23 mouse cellular contexts compared by ENCODE assay signal in the genomic region with DNA sequence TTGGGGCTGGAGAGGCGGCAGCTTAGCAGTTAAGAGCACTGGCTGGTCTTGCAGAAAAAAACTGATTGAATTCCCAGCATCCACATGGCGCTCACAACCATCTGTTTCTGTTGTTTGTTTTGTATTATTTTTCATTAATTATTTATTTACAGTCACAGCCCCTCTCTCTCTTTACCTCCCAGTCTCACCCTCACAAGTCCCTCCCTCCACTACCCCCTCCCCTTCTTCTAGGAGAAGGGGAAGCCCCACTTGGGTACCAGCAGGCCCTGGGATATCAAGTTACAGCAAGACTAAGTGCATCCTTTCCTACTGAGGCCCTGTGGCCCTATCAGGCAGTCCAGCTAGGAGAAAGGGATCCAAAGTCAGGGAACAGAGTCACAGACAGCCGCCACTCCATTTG. TPM values are rescaled to one million over a fixed set of nuclear protein-coding genes. Genes with fewer than 3 reads are reported as not detected.
DNase-seq lines count a peak whose midpoint lies in the region; ATAC-seq and TF ChIP-seq lines count a peak whose summit lies in the region.
"Had no signal": no experiment of that assay in that cellular context is flagged by ENCODE, and none has a peak within 500 bp of the region (broad histone marks: within the 10 kb centered on the region; RNA-seq: fewer than 3 reads in every experiment).

No protein-coding gene starts in this region.

- H3K27ac ChIP-seq in kidney, postnatal 0 days: no peak overlapping the region
- H3K27ac ChIP-seq: embryonic facial prominence, embryonic 12.5 days; hindbrain, embryonic 15.5 days; kidney, embryonic 15.5 days; limb, embryonic 13.5 days; liver, embryonic 13.5 days; lung, embryonic 15.5 days; macrophage; neural tube, embryonic 13.5 days had no signal

- H3K4me3 ChIP-seq in kidney, postnatal 0 days (replicated peaks; ENCODE audit: low read depth, low read length): no peak overlapping the region
- H3K4me3 ChIP-seq: embryonic facial prominence, embryonic 12.5 days; hindbrain, embryonic 15.5 days; kidney, embryonic 15.5 days; limb, embryonic 13.5 days; liver, embryonic 13.5 days; lung, embryonic 15.5 days; neural tube, embryonic 13.5 days had no signal

- H3K4me1 ChIP-seq in kidney, postnatal 0 days (replicated peaks; ENCODE audit: insufficient read depth, low read length): no peaks in the 10 kb centered on the region

- H3K9me3 ChIP-seq in kidney, postnatal 0 days (replicated peaks; ENCODE audit: low read length): no peaks in the 10 kb centered on the region
- H3K9me3 ChIP-seq: embryonic facial prominence, embryonic 12.5 days; hindbrain, embryonic 15.5 days; kidney, embryonic 15.5 days; limb, embryonic 13.5 days; liver, embryonic 13.5 days; lung, embryonic 15.5 days; neural tube, embryonic 13.5 days had no signal

- H3K36me3 ChIP-seq in kidney, postnatal 0 days (ENCODE audit: insufficient read depth, low read length): no peaks in the 10 kb centered on the region
- H3K36me3 ChIP-seq: embryonic facial prominence, embryonic 12.5 days; hindbrain, embryonic 15.5 days; kidney, embryonic 15.5 days; limb, embryonic 13.5 days; liver, embryonic 13.5 days; lung, embryonic 15.5 days; neural tube, embryonic 13.5 days had no signal

- no peak for TF ChIP-seq CTCF in kidney, postnatal 0 days (IDR thresholded peaks at IDR 0.05; ENCODE audit: low read depth)

- no peak for ATAC-seq in kidney, postnatal 0 days (replicated peaks; ENCODE audit: low FRiP score, low read depth)
- ATAC-seq: forebrain, embryonic 16.5 days; intestine, postnatal 0 days had no signal

- H3K4me2 ChIP-seq in kidney, postnatal 0 days (ENCODE audit: low read length): no peak overlapping the region; the same call in 1 of the 2 replicates
- H3K4me2 ChIP-seq: embryonic facial prominence, embryonic 12.5 days; heart, embryonic 11.5 days; hindbrain, embryonic 15.5 days; kidney, embryonic 15.5 days; limb, embryonic 13.5 days; liver, embryonic 13.5 days; lung, embryonic 15.5 days; midbrain, embryonic 11.5 days; neural tube, embryonic 13.5 days had no signal

- no peak overlapping the region for H3K9ac ChIP-seq in kidney, postnatal 0 days (ENCODE audit: low read depth, low read length)
- H3K9ac ChIP-seq: embryonic facial prominence, embryonic 12.5 days; hindbrain, embryonic 15.5 days; kidney, embryonic 15.5 days; limb, embryonic 13.5 days; liver, embryonic 13.5 days; lung, embryonic 15.5 days; neural tube, embryonic 13.5 days had no signal

- WGBS in kidney, postnatal 0 days: 32% methylated on average over 3 of the region's 3 CpGs

- DNase-seq in kidney, postnatal 0 days (ENCODE audit: low spot score): peak; percentile 60
- no peak for DNase-seq in kidney, postnatal 14 days
- DNase-seq in embryo, embryonic 10.5 days (ENCODE audit: low spot score): peak; percentile 59
- peak; percentile 36 for DNase-seq in forelimb bud, embryonic 11.5 days (ENCODE audit: low read depth, low spot score)
- DNase-seq in left cerebral cortex, postnatal 10 days (ENCODE audit: extremely low spot score in 1 of 2, low spot score in 2 of 2): no peak
- no peak for DNase-seq in frontal cortex, postnatal 10 days (ENCODE audit: low spot score in 2 of 2)
- no peak for DNase-seq in right cerebral cortex, adult 2 months (ENCODE audit: low spot score in 2 of 2)
- DNase-seq: adrenal gland, adult 8-10 months; cerebellum, adult 9-11 months; liver, embryonic 13.5 days; right cerebral cortex, postnatal 25 days; thymus, postnatal 36 days had no signal

- intact Hi-C loops in left cerebral cortex, postnatal 10 days (cut with DNase I): no loop called here

- no peaks in the 10 kb centered on the region for H3K27me3 ChIP-seq in kidney, postnatal 0 days (ENCODE audit: insufficient read depth, low read length)
- H3K27me3 ChIP-seq: embryonic facial prominence, embryonic 12.5 days; hindbrain, embryonic 15.5 days; kidney, embryonic 15.5 days; limb, embryonic 13.5 days; lung, embryonic 15.5 days; neural tube, embryonic 13.5 days had no signal

RNA-seq across cellular contexts. Expression of a gene that starts 3.0 kb away (rescaled TPM):
- polyA plus RNA-seq in kidney, postnatal 0 days (2015; fragmentation: Nextera tagmentation; extraction: Ambion mirVana): 53.6 and 56.5 TPM in 2 replicates
- total RNA-seq in left cerebral cortex, postnatal 10 days (2021): 10 to 100 TPM; 79.5 to 81.2 TPM

RNA-seq across cellular contexts. Expression of a gene that starts 19.0 kb away (rescaled TPM):
- polyA plus RNA-seq in kidney, postnatal 0 days (2015; fragmentation: Nextera tagmentation; extraction: Ambion mirVana): 16.3 and 19.0 TPM in 2 replicates
- 10 to 100 TPM; 11.4 to 14.4 TPM for total RNA-seq in left cerebral cortex, postnatal 10 days (2021)

Comparison
In these comparisons a context has a peak if more than half of its experiments do, and no peak if none do; other contexts are left out.
1. DNase-seq: peak in kidney, postnatal 0 days (single experiment), embryo, embryonic 10.5 days (single experiment) and forelimb bud, embryonic 11.5 days (single experiment); none in kidney, postnatal 14 days (single experiment), left cerebral cortex, postnatal 10 days (0 of 2), frontal cortex, postnatal 10 days (0 of 2) and right cerebral cortex, adult 2 months (0 of 2).